Mouse (Mus musculus): ENCODE results near the gene Cacfd1.

Cacfd1 gene

GRCm38 (mm10) chr2:27009714-27010244 lies at the start of gene Cacfd1:
Gene Cacfd1 (plus strand): TSS chr2:27009926.
- peak; percentile 97 for DNase-seq (ENCODE audit: low read depth, low spot score)

- peak; percentile 23 for DNase-seq (ENCODE audit: low read depth, low spot score)
These were observed 49.0 kb upstream of the Cacfd1 start for GRCm38 (mm10) chr2:26960756-26961155.

- DNase-seq (ENCODE audit: low read depth, low spot score), result peak; percentile 97
These were observed 45.6 kb upstream of the Cacfd1 start, which contains the start of gene Rexo4 for GRCm38 (mm10) chr2:26963923-26964723. Gene Rexo4 (minus strand): TSS chr2:26964386.

GRCm38 (mm10) chr2:26964724-26965370 lies 44.9 kb upstream of the Cacfd1 start:
- no peak for DNase-seq (ENCODE audit: low read depth, low spot score)

- DNase-seq (ENCODE audit: low read depth, low spot score), result peak; percentile 40
These were observed 42.5 kb upstream of the Cacfd1 start for GRCm38 (mm10) chr2:26967262-26967661.

GRCm38 (mm10) chr2:26973116-26973515 lies 36.6 kb upstream of the Cacfd1 start, which contains the start of gene Adamts13:
Gene Adamts13 (plus strand): TSS chr2:26973416.
- no peak for DNase-seq (ENCODE audit: low read depth, low spot score)

- DNase-seq (ENCODE audit: low read depth, low spot score), result no peak
These were observed 35.8 kb upstream of the Cacfd1 start for GRCm38 (mm10) chr2:26973960-26974359.

- no peak for DNase-seq (ENCODE audit: low read depth, low spot score)
These were observed 29.4 kb upstream of the Cacfd1 start for GRCm38 (mm10) chr2:26980361-26980760.

- DNase-seq (ENCODE audit: low read depth, low spot score), result no peak
These were observed 25.5 kb upstream of the Cacfd1 start for GRCm38 (mm10) chr2:26984179-26984578.

- no peak for DNase-seq (ENCODE audit: low read depth, low spot score)
These were observed 25.1 kb upstream of the Cacfd1 start for GRCm38 (mm10) chr2:26984640-26985039.

GRCm38 (mm10) chr2:26993936-26994335 lies 15.8 kb upstream of the Cacfd1 start:
- DNase-seq (ENCODE audit: low read depth, low spot score), result no peak

GRCm38 (mm10) chr2:26997498-26997897 lies 12.2 kb upstream of the Cacfd1 start:
- DNase-seq (ENCODE audit: low read depth, low spot score), result peak; percentile 32

GRCm38 (mm10) chr2:26997993-26998392 lies 11.7 kb upstream of the Cacfd1 start:
- DNase-seq (ENCODE audit: low read depth, low spot score), result no peak

GRCm38 (mm10) chr2:27006255-27006654 lies 3.5 kb upstream of the Cacfd1 start:
- DNase-seq (ENCODE audit: low read depth, low spot score), result no peak

GRCm38 (mm10) chr2:27007701-27008100 lies 2.0 kb upstream of the Cacfd1 start:
- no peak for DNase-seq (ENCODE audit: low read depth, low spot score)

- peak; percentile 79 for DNase-seq (ENCODE audit: low read depth, low spot score)
These were observed 8.1 kb downstream of the Cacfd1 start for GRCm38 (mm10) chr2:27017802-27018201.

- DNase-seq (ENCODE audit: low read depth, low spot score), result no peak
These were observed 9.8 kb downstream of the Cacfd1 start for GRCm38 (mm10) chr2:27019530-27019929.

GRCm38 (mm10) chr2:27021103-27021502 lies 11.4 kb downstream of the Cacfd1 start:
- no peak for DNase-seq (ENCODE audit: low read depth, low spot score)

- no peak for DNase-seq (ENCODE audit: low read depth, low spot score)
These were observed 12.9 kb downstream of the Cacfd1 start for GRCm38 (mm10) chr2:27022612-27023011.

GRCm38 (mm10) chr2:27024136-27024535 lies 14.4 kb downstream of the Cacfd1 start:
- no peak for DNase-seq (ENCODE audit: low read depth, low spot score)

GRCm38 (mm10) chr2:27025545-27025944 lies 15.8 kb downstream of the Cacfd1 start:
- DNase-seq (ENCODE audit: low read depth, low spot score), result no peak

GRCm38 (mm10) chr2:27026332-27026731 lies 16.6 kb downstream of the Cacfd1 start:
- no peak for DNase-seq (ENCODE audit: low read depth, low spot score)
